Mouse (Mus musculus): ENCODE results near the gene Thoc5.

Thoc5 gene

DNA sequence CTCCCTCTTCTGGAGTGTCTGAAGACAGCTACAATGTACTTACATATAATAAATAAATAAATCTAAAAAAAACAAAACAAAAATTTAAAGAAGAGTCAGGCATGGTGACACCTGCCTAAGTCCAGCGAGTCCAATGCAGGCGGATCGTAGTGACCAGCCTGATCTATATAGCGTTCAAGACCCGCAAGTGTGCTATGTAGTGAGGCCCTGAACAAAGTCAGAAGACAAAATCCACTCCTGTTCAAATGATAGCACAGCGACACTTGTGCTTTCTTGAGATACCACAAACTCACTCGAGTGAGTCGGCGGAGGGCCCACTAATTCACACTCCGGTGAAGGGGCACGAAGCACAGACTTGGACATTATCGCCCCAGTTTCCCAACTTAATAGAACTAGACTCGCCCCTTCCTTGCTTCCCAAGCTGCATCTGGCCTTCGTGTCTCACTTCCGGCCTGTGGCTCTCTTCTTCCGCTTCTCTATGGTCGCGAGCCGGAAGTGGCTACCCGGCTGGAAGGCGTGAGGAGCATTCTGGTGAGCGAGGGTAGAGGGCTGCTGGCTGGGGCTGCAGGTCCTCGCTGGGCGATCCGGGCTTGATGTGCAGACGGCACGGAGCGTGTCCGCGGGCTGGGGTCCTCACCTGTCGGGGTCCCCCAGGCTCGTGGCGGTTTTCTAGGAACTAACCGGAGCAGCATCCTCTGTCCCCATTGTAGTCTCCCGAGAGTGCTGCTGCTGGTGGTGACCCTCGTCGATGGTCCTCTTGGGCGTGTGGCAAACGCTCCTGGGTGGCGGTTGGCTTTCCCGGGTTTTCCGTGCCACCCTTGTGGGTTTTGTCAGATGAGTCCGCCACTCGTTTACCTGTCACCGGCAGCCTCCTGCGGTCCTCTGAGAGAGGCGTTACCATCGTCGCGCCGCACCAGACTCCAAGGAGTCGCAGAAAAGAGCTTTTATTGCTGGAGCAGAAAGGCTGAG lies at the start of gene Thoc5:
TSS of gene Thoc5 (plus strand) at position 473 of the 969 bp plus-strand sequence.
- peak; percentile 80 to 81 for DNase-seq

DNA sequence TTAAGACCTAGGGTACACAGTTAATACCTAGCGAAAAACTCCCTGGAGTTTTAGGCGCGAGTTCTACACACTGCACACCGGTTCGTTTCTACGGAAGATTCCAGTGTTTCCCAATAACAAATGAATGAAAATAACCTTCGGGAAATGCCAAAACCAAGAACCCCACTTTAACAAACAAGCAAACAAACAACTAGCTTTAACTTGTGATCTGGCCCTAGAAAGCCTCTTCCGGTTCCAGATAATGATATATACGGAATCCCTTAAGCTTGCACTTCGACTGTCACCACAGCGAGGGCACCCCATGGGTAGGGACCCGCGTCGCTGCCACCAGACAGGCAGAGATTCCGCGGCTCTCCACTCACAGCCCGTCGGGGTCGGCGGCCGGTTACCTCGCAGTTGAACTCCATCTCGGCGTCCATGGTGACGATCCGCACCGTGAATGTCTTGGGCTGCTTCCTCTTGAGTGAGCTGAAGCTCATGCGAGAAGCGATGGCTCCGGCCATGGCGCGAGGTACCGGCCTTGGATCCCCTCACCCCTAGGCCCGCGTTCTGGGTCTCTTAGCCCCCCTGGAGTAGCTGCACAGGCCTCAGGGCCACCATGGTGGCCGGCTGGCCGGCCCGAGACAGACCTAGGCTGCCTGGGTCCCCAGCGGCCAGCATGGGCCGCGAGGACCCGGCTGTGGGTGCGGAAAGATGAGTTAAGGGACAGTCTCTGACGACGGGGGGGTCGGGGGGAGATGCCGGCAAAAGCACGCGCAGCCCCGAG lies 46.5 kb upstream of the Thoc5 start:
- peak; percentile 59 to 64 for DNase-seq

DNA sequence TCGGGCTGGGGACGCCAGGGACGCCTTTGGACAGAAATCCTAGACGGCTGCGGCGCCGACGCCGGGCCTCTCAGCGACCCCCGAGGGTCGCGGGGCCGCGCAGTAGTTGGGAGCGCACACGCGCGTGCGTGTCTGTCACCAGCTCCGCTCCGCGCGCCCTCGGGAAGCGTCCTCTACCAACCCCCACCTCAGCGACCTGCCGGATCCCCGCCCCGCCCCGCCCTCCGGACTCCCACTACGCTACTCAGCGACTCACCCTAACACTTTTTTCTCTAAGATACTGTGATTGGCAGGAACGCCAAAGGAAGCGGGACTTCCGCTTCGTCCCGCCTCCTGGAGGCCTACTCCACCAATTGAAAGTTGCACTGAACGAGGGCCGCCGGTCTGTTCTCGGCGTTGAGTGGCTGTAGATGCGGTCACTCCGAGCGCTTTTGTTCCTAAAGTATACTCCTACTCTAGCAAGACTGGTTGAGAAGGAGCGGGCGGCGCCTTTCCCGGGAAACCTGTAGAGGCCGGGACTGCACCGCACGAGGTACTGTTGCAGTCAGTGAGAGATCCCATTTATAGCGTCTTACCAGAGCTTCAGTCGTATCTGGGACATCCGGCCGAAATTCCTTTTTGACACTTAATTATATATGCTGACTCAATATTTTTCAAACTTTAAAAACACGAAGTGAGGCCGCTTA lies 45.7 kb upstream of the Thoc5 start, which contains the start of gene Nf2:
TSS of gene Nf2 (minus strand) at position 279 of the 686 bp plus-strand sequence.
- peak; percentile 87 to 90 for DNase-seq

DNA sequence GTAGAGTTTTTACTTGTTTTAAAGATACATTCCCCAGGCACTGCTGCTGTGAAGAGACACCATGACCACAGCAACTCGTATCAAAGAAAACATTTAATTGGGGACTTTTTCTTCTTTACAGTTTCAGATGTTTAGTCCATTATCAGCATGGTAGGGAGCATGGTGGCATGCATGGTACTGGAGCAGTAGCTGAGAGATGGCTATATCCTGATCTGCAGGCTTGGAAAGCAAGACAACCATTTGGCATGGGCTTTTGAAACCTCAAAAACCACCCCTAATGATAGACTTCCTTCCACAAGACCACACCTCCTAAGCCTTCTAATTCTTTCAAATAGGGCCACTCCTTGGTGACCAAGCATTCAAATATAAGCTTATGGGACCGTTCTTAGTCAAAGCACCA lies 44.7 kb upstream of the Thoc5 start:
- no peak for DNase-seq

DNA sequence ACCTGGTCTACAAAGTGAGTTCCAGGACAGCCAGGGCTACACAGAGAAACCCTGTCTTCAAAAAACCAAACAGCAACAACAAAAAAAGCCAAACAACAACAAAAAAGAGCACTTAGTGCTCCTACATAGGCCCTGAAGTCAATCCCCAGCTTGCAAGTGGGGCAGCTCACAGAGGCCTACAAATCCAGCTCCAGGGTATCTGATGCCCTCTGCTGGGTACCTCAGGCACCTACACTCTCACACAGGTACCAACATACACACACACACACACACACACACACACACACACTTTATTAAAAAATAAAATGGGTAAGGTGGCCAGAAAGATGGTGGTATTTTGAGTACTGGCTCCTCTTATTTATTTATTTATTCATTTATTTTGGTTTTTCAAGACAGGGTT lies 42.1 kb upstream of the Thoc5 start:
- DNase-seq: peak in 1 of 2 experiments; percentile 8

DNA sequence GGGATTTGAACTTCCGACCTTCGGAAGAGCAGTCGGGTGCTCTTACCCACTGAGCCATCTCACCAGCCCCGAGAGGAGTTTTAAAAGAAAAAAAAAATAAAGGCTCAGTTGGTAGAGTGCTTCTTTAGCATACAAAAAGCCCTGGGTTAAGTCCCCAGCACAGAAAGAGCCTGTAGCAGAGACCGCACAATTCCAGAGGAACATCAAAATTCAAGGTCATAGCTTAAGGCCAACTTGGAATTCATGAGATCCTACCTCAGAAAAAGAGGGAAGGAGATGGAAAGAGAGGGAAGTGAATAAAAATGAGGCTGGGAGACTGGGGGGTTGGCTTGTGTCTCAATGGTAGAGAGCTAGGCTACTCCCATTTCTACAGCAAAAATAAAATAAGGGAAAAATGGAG lies 40.9 kb upstream of the Thoc5 start:
- no peak for DNase-seq

DNA sequence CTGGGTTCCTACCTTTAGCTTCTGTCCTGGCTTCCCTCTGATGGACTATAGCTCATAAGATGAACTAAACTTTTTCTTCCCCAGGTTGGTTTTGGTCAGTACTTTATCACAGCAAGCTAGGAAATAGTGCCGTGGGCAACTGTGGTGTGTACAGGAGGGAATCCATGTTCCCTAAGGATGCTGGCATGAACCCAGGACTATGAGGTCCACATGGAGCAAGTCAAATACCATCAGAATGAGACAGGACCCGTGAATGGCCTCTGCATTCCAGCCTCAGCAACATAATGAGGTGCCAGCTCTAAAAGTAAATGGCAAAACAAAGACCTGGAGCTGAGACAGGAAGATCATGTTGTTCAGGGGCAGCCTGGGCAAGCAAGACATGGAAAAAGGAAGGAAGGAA lies 36.7 kb upstream of the Thoc5 start:
- DNase-seq: no peak

DNA sequence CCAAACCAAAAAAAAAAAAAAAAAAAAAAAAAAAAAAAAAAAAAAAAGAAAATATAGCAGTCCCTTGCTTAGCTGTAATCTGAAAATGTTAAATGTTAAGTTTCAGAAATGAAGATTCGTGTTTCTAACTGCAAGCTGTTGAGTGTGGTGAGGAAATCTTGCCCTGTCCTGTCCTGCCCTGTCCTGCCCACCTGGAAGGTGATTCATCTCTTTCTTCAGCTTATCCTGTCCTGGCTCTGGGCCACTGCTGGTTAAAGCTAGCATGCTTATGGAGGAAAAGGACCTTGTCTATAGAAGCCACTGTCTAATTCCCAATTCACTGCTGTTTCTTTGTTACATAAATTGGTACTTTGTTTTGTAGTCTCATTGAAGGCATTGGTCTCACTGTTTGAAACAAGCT lies 34.1 kb upstream of the Thoc5 start:
- DNase-seq: no peak

DNA sequence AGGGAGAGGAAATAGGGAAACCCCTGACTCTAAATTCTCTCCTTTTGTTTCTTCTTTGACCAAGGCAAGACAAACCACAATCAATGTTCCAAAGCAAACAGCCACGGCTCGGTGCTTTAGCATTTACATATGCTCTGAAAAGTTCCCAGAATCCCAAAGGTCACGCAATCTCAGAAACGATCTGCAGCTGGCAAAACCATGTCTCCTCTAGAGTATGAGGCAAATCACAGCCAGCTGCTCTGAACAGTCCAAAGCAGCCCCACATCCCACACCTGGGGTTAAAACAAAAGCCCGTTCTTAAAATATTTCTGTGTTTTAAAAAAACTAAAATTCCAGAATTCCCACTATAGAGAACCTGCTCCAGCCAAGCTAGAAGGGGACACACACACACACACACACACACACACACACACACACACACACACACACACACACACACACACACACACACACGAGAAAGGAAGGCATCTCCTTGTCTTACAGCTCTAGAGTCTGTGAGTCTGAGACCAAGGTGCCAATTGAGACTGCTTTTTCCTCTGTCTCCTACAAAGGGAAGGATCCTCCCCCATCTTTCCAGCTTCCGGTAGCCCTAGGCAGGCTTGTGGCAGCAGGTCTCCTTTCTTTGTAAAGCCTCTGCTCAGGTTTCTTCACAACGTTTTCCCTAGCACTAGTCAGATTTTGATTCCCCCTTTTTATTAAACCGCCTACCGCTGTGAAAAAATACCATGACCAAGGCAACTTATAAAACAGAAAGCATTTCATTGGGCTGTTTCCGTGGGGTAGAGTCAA lies 33.1 kb upstream of the Thoc5 start:
- DNase-seq: no peak

DNA sequence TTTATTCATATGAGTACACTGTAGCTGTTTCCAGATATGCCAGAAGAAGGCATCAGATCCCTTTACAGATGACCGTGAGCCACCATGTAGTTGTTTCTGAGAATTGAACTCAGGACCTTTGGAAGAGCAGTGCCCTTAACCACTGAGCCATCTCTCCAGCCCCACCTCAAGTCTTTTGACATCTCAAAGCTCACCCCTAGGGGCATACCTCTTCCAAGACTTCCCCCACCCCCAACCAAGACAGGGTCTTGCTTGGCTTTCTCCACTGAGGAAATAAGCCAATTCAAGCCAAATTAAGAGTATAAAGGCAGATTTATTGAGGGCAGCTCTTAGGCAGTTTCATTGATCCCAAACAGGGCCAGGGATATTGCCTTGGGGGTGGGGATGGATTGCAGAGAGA lies 32.4 kb upstream of the Thoc5 start:
- no peak for DNase-seq

DNA sequence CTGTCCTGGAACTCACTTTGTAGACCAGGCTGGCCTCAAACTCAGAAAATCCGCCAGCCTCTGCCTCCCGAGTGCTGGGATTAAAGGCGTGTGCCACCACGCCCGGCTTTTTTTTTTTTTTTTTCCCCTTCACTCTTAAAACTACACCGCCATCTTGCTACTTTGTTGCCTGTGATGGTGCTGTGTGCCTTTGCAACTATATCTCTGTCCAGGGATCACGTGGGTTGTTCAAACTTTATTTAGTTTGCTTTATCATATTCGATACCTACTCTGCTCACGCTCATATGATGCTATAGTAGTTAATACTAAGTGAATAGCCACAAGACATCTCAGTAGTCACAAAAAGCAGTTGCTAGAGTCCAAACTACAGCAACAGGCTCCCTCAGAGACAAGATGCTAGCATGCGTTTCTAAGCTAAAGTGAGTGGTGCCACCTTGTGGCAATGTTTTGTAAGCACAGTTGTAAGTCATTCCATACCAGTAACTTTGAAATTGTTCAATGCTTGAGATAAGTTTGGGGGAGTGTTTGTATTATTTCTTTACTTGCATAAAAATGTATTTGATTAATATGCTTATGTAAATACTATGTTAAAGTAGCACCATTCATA lies 29.4 kb upstream of the Thoc5 start:
- DNase-seq: peak; percentile 74 to 77

DNA sequence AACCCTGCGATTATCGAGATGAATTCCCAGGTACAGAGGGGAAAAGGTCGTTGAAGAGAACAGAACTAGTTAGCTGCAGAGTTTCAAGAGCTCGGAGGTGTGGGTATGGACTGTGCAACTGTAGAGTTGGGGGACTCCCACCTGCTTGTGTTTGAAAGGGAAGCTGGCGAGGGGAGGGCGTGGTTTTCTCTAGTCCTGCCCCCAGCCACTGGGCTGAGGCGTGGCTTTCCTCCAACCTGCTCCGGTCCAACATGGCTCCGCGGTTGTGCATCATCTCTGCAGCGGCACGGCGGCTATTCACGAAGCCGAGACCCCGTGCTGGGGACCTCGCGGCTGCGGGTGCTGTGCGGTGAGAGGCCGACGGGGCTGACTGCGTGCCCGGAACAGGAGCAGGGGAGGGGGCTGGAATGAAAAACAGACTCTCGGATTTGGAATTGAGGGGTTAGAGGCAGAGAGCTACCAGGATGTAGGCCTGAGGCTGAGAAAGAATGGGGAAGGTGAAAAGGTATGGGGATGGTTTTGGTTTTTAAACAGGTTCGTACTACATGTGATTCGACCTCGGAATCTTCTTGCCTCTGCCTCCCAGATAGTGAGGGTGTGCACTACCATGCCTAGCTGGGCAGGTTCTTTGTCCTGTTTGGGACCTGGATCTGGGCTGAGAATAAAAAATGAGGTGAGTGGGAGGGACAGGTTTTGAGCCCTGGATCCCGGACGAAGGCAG lies 21.2 kb upstream of the Thoc5 start, which contains the start of gene Nipsnap1:
TSS of gene Nipsnap1 (plus strand) at position 197 of the 721 bp plus-strand sequence.
- peak; percentile 91 to 93 for DNase-seq

DNA sequence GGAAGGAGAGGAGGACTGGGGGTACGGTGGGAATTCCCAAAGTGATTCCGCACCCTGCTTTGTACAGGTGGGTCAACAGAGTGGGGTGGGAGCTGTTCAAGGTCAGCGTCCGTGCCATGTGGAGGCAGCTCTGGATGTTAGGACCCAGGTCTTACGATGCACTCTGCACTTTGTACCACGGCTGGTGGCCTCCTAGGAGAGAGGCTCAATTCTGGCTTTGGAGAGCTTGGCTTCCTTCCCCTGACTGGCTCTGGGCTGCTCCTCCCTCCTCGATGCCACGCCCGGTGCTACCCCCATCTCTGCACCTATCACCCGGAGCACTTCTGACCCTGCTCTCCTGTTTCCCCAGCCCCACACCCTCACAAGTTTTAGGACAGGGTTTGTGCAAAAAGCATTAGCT lies 20.6 kb upstream of the Thoc5 start:
- no peak for DNase-seq

DNA sequence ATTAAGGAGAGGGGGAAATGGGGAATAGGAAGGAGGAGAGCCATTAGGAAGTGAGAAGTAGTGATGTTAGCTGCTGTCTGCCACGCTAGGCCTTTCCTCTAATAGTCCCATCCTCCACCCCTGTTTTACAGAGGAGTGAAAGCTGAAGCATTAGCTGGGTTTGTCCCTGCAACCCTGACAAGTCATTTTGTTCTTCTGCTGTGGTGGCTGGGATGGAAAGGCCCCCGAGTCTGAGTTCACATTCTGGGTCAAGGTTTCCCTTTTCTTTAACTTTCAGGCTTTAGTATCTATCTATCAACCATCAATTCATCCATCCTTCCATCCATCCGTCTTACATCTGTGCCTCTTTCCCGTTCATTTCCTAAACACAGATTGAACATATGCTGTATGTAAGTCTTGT lies 14.0 kb upstream of the Thoc5 start:
- DNase-seq: no peak

DNA sequence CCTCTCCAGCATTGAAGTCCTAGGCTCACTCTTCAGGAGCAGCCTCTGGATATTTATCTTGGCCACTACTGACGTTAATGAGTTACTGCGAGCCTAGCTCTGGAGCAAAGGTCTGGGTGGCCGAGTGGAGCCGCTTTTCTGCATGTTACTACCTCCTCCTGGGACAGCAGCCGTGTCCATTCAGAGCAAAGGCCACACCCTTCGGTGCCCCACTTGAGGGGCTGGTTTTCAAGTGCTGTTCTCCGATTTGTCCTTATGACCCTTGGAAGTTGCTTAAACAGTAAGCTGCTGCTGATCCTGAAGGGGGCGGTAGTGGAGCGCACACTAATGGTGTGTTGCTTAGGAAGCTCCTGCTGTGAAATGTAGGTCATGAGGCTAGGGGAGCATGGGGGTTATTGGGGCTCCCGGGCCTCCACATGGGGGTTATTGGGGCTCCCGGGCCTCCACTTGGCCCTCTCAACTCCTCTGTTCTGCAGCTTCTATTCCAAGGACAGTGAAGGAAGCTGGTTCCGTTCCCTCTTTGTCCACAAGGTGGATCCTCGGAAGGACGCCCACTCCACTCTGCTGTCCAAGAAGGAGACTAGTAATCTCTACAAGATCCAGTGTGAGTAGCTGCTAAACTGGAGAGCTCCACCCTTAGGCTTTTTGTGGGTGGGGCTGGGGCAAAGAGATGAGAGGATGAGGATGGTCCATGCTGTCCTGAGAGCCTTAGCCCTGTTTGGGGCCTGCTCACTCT lies 12.1 kb upstream of the Thoc5 start:
- DNase-seq: peak; percentile 7 to 13

DNA sequence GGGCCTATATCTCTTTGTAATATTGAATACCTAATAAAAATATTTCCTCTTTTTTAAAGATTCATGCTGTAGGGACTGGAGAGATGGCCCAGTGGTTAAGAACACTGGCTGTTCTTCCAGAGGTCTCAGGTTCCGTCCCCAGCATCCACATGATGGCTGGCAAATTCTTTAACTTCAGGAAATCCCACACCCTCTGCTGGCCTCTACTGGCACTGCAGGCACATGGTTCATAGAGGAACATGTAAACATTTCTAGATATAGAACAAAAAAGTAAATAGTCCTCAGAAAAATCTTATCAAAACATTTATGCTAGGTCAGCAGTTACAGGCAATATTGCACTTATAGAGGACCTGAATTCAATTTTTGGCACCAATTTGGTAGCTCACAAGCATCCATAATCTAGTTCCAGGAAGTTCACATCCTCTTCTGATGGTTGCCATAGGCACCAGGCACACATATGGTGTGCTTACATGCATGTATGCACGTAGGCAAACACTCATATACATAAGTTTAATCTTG lies 9.7 kb upstream of the Thoc5 start:
- peak; percentile 67 to 71 for DNase-seq

DNA sequence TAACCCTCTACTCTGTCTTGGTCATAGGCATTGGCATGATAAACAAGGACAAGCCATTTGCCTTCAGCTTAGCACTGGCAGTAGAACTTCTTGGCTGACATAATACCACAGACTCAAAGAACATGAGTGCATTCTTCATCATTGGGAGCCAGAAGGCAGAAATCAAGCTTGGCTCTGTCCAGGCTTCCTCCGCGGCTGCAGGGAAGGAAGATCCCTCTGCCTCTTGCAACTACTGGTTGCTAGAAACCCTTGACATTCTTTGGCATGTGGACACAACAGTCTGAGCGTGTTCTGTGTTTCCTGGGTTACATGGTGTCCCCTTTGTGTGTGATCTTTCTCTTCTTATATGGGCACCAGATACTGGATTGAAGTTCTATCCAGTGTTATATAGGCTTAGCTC lies 8.1 kb upstream of the Thoc5 start:
- DNase-seq: no peak

DNA sequence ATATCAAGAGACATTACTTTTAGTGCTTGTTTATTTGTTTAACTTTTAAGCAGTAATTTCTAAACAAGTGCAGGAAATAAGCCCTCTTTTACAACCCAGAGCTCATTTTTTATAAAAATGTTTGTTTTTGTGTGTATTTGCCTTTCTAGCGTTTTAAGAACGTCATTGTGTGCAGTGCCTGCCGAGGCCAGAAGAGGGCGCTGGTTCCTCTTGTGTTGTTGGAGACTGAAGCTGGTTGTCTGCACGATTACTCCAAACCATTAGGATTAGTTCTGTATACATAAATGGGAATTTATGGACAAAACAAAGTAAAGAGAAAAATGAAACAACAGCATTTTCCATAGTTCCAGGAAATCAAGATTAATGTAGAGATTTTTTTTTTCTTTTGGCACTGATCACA lies 5.3 kb downstream of the Thoc5 start:
- DNase-seq: peak; percentile 54 to 55

DNA sequence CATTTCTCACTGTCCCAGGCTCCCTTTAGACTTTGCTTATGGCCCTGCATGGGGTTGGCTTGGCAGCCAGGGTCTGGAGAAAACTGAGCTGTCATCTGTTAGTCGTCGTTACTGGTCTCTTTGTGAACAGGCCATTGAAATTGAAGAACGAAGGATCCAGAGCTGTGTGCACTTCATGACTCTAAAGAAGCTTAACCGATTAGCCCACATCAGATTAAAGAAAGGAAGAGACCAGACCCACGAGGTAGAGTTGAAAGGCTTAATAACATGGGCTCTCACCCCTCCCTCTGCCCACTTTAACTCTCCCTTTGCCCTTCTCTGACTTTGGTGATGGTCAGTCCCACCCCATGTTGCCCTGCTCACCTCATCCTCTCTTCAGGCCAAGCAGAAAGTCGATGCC lies 6.8 kb downstream of the Thoc5 start:
- no peak for DNase-seq

DNA sequence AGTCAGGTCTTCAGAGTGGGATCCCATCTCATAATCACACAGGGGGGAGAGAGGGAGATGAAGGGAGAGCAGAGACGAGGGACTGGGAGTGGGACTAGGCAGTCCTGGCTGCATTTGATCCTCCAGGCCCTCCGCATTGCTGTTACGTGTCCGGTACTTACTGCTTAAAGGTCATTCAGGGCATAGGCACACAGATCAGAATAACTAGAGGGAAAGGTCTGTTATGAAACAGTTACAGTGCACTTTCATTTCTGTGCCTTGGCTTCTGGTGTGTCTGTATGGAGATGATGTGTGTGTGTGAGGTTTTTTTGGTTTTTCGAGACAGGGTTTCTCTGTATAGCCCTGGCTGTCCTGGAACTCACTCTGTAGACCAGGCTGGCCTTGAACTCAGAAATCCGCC lies 11.1 kb downstream of the Thoc5 start:
- DNase-seq: no peak

All from B cell, adult 2 months (primary cell).